Mouse (Mus musculus) ZHBTc4 (cell line): ENCODE data around the gene Pla2g4e.

Experiments used
- DNase-seq: peaks from one replicate; pipeline ENCODE4 v3.0.0-alpha.2; 2011; ENCODE audit warnings: low read depth, low spot score

Gene Pla2g4e

DNA sequence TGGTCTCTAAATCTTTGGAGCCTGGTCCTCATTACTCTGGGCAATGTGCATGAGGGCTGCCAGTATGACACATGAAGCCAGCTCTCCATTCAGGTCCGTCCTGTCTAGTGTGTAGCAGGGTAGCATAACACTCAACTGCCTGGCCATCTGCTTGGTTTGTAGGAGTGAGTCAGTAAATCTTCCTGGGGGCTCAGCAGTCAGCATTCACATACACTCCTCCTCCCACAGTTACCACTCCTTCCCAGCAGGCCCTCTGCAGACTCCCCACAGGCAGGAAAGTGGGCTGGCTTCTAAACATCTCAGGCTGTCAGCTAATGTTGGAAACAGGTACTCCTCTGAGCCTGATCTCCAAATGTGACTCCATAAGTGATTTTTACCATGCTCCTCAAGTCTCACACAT is 121.0 kb downstream of the Pla2g4e start:
- DNase-seq, result no peak

DNA sequence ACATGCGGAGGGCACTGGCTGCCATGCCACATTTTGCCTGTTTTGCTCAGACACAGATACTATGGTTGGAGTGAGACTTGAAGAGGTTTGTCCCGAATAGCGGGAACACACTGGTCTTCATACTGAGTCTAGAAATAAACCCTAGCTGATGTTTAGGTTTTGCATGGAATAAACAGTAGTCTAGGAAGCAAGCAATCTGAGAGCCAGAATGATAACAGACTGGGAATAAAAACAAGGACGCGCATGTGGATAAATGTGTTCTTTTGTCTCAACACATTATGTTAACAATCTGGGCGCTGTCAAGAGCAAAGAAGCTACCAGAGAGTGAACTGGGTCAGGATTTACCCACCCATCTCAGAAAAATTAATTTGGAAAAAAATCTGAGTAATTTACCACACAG is 122.2 kb downstream of the Pla2g4e start:
- no peak for DNase-seq

DNA sequence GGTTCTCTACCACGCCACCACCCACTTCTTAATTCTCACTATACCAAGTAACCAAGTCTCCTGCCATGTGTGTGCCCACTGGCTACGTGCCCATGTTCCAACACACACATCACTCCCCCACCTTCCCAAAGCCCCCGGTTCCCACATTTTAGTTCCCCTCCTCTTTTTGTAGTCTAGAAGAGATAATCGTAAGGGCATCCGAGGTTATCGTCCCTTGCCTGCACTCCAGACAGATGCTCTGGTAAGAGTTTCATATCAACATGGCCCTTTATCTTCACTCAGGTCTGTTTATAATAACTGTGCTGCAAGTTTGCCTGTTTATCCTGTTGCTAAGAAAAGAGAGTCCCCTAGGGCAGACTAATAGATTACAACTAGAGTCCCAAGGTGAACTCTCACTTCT is 127.8 kb downstream of the Pla2g4e start:
- DNase-seq, result no peak
